Mouse (Mus musculus): ENCODE results near the gene Idh3b.

DNA sequence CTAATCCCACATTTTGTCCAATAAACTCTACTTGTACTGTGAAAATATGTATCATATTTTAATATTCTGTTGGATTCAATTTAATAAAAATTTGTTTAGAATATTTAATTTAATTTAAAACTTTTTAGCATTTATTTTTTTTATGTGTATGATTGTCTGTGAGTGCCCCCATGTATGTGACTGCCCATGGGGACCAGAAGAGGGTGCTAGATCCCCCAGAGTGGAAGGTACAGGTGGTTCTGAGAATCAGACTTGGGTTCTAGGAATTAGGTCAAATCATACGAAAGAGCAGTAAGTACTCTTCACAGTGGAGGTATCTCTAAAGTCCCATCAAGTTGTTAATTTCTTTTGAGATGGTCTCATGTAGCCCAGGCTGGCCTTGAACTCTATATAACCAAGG lies 42.7 kb upstream of the Idh3b start:
- no peak for TF ChIP-seq CTCF (IDR thresholded peaks at IDR 0.05)
- TF ChIP-seq EP300 (IDR thresholded peaks at IDR 0.05), result no peak
